Mouse (Mus musculus) heart, postnatal 14 days (tissue): ENCODE measurements around the gene C1qtnf9. TPM values are rescaled to one million over a fixed set of nuclear protein-coding genes. Genes with fewer than 3 reads are reported as not detected.

Source experiments
- DNase-seq, 2 experiments: peaks; one replicate each; pipeline ENCODE4 v3.0.0; 2021 to 2022
- intact Hi-C: fragments of 180-260 bp; cut with DNase I; formaldehyde crosslinking; loops from one replicate; pipeline ENCODE4 v1.15.1; 2025
- total RNA-seq, 2 experiments: library from RNA; stranded (reverse); gene quantifications; 2 replicates each; pipeline ENCODE4 v1.2.3; 2021

Gene C1qtnf9
- total RNA-seq, 2 experiments from 2014 or later: 42.8 to 43.8 TPM

DNA sequence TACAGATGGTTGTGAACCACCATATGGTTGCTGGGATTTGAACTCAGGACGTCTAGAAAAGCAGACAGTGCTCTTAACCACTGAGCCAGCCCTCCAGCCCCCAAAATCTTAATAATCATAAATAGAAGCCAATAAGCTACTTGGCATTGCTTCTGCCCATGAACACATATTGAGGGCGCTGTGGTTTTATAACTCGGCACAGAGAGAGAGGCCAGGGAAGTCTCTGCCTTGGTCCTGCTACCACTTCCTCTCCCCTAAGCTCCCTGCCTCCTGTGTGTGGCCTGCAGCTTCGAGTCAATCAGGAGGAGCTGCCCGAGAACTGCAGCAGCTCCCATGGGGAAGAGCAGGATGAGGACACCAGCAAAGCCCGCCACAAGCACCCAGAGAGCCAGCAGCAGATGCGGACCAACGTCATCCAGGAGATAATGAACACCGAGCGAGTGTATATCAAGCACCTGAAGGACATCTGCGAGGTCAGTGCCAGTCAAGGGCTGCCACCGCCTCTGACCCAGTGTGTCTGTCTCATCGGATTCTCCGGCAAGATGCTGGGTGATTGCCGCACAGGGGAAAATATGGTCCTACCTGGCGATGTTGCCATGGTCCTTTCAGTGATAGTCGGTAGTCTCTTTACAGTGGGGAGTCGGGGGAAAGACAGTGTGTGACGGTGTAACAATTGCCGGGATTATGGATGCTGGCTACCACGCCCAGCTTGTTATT lies 20.6 kb upstream of the C1qtnf9 start:
- DNase-seq: no peak
- intact Hi-C loops: no loop called here

DNA sequence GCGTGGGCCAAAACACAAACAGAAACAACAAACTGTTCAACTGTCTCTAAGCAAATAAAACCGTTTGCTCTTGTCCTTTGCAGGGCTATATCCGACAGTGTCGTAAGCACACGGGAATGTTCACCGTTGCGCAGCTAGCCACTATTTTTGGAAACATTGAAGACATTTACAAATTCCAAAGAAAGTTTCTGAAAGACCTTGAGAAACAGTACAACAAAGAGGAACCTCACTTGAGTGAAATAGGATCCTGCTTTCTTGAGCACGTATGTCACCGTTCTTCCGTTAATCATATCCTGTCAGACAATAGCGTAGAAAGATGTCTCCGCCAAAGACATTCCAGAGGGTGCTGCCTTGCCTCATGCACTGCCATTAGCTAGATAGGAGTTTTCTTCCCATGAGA lies 18.1 kb upstream of the C1qtnf9 start:
- no peak for DNase-seq
- intact Hi-C loops: no loop called here

DNA sequence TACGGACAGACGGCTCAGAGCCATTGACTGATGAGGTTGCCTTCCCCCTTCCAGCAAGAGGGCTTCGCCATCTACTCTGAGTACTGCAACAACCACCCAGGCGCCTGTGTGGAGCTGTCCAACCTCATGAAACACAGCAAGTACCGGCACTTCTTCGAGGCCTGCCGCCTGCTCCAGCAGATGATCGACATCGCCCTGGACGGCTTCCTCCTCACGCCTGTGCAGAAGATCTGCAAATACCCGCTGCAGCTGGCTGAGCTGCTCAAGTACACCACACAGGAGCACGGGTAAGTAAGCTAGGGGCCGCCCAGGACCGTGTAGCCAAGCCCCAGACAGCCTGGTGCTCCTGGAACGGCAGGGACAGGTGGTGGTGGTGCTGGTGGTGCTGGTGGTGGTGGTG lies 16.4 kb upstream of the C1qtnf9 start:
- no peak for DNase-seq
- intact Hi-C loops: no loop called here

DNA sequence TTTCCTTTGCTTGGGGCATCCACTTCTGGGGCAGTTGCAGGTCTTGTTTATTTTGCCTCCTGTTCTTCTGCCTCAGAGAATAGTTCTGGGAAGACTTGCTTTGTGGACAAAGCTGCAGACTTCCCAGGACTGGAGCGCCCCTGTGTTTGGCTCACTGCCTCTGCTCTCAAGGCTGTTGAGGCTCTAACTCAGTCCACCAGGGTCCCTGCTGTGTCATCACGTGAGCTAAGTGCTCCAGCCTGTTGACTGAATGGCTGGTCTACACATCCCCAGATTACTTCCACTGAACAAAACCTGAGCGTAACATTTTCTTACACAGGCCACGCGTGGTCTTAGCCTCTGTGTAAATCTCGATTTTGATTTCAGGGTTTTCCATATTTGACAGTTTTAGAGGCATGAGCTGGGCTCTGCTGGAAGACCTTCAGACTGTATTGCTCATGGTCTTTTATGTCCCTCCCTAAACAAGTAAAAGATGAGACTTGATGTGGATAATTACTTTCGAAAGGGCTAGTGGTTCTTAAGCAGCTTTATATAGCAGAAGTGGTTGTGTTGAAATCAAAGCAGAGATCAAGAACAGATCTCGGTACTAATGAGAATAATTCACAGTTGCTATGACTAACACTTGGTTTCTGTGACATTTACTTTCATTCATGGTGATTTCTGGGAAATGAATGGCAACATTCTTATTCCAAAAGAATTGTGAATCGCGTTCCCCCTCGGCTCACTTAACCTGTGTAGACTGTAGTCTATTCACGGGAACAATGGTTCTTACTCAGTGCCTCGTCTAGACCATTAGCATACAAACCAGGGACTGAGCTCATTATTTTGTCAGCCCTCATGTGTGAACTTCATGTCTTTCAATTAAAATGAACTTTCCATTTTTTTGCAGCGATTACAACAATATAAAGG lies 14.8 kb upstream of the C1qtnf9 start:
- intact Hi-C loops: no loop called here
- no peak for DNase-seq

DNA sequence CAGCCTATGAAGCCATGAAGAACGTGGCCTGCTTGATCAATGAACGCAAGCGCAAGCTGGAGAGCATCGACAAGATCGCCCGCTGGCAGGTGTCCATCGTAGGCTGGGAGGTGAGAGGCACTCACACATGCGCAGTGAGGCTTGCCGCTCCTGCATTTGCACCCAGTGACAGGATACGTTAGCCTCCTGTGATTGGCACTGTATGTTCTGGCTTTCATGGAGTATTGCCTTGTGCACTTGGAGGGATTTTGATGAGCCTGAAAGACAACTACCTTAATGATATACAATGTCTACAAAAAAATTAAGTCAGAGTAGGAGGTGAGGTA lies 14.2 kb upstream of the C1qtnf9 start:
- intact Hi-C loops: no loop called here
- DNase-seq: no peak

DNA sequence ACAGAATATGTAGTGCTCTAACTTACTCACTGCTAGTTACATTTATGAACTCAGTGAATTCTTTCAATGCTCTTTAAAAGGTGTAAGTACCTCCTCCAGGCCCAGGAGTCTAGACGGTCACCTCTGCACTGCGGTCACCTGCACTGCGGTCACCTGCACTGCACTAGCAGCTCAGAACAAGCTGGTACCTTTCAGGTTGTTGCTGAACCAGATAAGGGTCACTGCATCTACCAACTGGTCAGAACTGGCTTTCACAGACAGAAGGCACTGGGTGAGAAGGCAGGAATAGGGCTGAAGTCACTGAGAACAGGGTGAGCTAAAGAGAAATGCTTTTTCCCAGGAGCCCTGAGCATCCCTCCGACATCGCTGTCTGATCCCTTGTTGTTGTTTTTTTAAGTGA lies 13.3 kb upstream of the C1qtnf9 start:
- intact Hi-C loops: no loop called here
- no peak for DNase-seq

DNA sequence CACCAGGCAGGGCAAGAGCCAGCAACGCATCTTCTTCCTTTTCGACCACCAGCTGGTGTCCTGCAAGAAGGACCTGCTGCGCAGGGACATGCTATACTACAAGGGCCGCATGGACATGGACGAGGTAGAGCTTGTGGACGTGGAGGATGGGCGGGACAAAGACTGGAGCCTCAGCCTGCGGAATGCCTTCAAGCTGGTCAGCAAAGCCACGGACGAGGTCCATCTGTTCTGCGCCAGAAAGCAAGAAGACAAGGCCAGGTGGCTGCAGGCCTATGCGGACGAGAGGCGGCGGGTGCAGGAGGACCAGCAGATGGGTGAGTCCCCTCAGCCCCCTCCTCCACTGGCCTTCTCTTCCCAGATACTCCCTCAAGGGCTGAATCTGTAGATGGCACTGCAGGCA lies 11.7 kb upstream of the C1qtnf9 start:
- intact Hi-C loops: no loop called here
- no peak for DNase-seq

DNA sequence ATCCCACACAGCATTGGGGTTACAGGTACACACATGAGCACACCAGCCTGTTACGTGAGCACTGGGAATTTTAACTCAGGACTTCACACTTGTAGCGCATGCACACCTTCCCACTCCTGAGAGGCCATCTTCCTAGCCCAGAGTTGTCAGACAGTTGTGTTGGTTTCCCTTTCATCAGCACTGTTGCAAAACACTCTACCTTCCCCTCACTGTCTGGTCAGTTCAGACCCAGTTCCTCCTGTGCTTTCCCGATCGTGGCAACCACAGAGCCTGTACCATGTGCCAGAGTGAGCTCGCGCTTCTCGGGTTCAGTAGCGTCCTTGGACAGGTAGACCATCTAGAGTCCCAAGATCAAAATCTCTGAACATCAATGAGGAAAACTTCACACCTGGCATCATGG lies 10.7 kb upstream of the C1qtnf9 start:
- intact Hi-C loops: no loop called here
- DNase-seq: no peak

DNA sequence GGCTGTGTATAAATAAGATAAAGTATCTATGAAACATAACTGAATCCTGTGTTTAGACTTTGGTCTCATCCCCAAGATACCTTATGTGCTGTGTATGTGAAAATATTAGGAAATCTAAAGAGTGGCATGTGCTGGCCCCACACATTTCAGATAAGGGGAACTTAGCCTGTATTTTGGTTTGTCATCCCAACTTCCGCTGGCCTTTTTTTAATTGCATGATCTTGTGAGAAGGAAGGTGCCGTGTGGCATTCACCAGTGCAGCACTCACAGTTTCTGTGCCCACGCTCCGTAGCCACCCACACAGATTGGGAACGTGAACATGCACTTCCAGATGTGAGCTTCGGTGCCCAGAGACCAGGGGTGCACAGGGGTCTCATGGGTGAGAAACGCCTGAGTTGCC lies 10.2 kb upstream of the C1qtnf9 start:
- intact Hi-C loops: no loop called here
- no peak for DNase-seq

DNA sequence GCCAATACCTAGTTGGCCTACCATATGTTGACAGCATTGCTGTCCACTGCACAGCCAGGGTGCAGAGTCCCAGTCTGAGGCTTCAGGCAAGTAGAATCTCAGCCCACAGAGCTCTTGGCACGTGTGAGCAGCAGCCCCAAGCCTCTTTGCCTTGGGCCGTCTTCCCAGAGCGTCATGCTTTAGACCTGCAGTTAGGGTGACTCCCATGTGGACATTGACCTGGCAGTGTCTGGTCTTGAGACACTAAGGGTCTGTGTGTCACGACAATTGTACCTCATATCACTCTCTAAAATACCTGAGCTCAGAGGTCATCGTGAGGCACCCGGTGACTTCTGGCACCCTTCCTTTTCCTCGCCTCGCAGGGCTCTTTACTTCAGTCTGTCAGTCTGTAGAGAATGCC lies 8.8 kb upstream of the C1qtnf9 start:
- intact Hi-C loops: no loop called here
- DNase-seq: no peak

DNA sequence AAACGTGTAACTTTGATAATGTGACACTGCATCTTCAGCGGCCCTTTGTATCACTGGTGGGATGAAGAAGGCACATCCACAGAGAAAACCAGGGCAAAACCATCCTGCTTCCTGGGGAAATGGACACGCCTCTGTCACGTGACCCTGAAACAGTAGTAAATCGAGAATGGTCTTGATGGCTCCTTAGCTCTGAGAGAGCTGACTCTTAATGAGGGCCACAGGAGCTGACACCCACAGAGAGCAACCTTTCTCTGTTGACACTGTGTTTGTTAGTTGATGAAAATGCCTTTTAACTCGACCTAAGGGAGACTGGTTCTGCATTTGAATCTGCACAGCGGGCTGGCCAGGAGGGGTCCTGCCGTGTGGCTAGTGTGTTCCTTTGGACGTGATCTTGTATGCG lies 6.1 kb upstream of the C1qtnf9 start:
- intact Hi-C loops: no loop called here
- no peak for DNase-seq

DNA sequence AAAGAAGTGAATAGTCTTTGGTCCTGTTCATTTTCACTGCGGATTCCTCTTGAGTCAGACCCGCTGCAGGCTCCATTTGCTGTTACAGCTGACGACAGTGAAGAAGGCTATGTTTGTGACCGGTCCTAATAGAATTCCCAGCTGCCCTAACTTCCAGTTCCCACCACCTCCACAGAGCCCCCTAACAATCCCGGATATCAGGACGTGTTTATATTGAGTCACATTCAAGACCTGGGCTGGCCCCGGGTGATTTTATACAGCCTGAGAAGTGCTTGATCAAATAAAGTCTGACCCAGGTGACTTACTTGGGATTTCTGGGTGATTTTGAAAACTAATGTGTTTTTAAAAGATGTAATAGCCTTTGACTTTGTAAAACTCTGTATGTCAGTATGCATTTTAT lies 5.2 kb upstream of the C1qtnf9 start:
- DNase-seq: no peak
- intact Hi-C loops: no loop called here

DNA sequence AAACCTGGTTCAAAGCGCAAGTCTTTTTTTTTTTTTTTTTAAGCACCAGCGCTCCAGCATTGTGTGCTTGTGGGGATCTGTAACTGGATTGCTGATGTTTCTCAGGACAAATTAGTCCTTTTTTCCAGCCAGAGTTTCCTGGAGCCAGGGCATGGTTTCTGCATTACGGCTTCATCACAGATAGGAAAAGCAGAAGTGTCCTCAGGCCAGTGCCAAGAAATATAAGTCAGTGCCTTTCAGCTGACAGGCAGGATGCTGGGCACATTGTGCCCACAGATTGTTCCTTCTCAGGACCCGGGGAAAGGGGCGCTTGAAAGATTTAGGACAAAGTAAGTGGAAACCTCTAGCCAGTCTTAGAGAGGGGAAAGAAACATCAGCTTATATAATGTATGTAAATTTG lies 4.2 kb upstream of the C1qtnf9 start:
- intact Hi-C loops: no loop called here
- DNase-seq: no peak

DNA sequence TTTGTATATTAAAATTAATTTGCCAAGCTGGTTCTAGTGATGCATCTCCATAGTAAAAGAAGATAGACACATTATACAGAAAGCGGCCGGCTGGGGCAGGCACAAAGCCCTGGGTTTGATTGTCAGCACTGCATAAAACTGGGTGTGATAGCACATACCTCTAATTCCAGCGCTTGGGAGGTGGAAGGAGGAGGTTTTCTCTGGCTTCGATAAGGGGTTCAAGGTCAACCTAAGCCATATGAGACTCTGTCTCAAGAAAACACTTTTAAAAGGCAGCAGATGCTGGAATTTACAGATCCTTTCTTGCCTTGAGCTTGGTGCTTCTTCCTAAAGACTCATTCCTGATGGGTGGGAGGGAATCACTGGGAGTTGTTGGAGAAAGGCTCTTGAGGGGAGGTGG lies 3.4 kb upstream of the C1qtnf9 start:
- DNase-seq: no peak
- intact Hi-C loops: no loop called here

DNA sequence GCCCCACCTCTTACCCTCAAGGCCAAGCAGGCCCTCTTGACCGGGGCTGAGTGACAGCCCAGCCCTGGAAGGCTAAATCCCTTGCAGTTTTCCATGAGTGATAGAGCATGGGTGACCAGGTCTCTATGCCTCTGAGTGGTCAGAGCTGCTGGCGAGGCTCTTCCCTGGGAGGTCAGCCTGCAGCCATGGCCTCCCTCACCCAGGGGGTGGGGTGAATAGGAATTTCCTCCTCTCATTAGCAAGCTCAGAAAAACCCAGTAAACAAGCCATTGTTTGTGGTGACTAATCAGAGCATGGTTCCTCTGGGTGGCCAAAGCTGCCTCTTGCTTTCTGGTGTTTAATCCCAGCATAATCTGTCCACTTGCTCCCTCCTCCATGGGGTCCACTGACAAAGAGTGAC lies 2.9 kb upstream of the C1qtnf9 start:
- intact Hi-C loops: no loop called here

DNA sequence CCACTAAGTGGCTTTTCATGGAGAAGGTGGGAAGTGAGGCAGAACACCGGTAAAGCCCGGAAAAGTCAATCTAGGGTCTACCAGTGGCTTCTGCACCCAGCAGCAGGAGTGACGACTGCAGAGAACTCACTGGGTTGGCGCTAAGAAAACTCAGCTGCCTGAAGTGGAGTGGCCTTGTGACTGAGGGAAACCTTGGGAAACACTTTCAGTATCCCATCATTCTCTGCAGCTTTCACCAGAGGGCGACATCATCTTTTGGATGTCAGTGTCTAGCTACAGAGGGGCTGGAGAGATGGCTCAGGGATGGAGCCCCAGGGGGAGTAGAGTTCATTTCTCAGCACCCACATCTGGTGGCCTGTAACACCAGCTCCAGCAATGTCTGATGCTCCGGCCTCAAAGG lies 1.4 kb downstream of the C1qtnf9 start:
- intact Hi-C loops: no loop called here
- peak in 1 of 2 experiments; percentile 23 for DNase-seq

More for the DNA sequence above, 2.9 kb upstream of the C1qtnf9 start:
- DNase-seq: peak in 1 of 2 experiments; percentile 42

DNA sequence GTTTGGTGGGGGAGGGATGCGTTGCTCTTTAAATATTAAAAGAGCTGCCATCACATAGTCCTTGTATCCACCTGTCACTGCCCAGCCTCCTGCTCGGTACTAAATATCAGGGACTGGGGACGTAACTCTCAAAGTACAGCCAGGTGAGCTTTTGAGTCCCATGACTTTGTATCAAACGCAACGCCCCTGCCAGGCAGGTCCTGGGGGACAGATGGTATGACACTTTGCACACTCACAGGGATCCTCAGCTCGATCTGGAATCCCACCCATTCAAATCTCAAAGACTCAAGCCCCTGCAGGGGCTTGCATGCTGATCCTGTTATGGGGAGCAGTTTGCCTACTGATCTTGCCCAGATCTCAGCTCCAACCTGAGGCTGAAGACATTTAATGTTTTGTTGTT lies 2.7 kb downstream of the C1qtnf9 start:
- no peak for DNase-seq
- intact Hi-C loops: loop anchor here (5.0 kb wide), 2 partner anchors 38 to 248 kb away; no protein-coding TSS in a partner anchor

DNA sequence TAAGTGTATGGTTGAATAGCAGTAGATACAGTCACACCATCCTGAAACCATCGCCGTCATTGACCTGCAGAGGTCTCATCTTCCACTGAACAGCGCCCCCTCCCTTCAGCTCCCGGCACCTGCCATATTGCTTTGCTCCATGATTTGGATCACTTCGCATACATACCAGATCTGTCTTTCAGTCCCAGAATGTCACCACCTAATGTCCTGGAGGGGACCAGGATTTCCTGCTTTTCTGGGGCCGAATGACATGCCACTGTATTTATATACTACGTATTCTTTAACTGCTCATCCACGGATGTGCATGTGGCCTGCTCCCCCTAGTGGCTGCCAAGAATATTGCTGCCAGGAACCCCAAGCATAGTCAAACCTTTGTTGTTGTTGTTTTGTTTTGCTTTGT lies 3.1 kb downstream of the C1qtnf9 start:
- DNase-seq: peak; percentile 74 to 81
- intact Hi-C loops: loop anchor here (1.0 to 5.0 kb wide), 3 partner anchors 39 to 249 kb away; no protein-coding TSS in a partner anchor

DNA sequence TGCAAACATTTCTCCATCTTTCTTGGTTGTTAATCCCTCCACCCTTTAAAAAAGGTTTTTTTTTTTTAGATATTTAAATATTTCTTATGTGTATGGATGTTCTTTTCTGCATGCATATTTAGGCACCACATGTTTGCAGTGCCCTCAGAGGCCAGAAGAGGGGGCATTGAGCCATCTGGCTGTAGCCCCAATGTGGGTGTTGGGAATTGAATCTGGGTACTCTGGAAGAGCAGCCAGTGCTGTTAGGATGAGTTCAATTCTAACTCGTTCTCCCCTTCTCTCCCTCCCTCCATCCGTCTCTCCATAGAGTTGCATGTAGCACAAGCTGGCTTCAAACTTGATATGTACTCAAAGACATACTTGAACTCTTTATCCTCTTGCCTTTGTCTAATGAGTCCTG lies 5.5 kb downstream of the C1qtnf9 start:
- intact Hi-C loops: loop anchor here (5.0 kb wide), 2 partner anchors 41 to 251 kb away; no protein-coding TSS in a partner anchor

DNA sequence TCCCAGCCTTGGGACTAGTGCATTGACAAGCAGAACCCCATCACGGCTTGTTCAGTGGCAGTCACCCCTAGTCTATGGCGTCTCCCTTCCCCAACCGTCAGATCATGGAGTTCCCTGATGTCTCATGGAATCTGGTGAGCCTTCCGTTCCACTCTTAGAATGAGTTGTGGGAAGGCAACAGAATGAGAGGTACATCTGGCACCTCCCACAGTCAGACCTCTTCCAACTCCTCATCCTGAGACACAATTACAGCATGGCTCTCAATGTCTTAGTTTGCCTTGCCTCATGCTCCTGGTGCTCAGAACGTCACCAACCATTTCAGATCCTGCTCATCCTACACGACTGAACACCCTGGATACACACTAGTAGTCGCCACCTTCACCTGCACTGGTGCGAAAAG lies 8.6 kb downstream of the C1qtnf9 start:
- intact Hi-C loops: no loop called here
- DNase-seq: no peak

More for the DNA sequence above, 5.5 kb downstream of the C1qtnf9 start:
- no peak for DNase-seq

DNA sequence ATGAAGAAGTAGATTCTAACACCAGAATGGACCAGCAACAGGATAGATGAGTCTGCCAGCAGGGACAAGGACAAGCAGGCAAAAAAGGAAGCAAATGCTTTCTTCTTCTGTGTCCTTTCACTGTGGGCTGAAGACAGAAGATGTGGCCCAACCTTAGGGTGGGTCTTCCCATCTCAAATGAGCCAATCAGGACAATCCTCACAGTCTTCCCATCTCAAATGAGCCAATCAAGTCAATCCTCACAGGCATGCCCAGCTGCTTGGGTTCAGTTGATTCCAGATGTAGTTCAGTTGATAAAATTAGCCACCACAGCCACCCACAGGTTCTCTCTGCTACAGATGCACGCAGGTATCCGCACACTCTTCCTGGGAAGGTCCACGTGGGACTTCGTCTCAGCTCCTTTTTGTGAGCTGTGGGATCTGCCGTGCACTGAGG lies 9.6 kb downstream of the C1qtnf9 start:
- DNase-seq: no peak
- intact Hi-C loops: no loop called here

DNA sequence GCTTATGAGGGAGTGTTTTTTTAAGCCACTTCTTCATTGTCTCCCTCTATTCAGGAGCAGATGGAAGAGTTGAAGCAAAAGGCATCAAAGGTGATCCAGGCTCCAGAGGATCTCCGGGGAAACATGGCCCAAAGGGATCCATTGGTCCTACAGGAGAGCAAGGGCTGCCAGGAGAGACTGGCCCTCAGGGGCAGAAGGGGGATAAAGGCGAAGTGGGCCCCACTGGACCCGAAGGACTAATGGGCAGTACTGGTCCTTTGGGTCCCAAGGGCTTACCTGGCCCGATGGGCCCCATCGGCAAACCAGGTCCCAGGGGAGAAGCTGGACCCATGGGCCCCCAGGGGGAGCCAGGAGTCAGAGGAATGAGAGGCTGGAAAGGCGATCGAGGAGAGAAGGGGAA lies 11.3 kb downstream of the C1qtnf9 start:
- DNase-seq: no peak
- intact Hi-C loops: no loop called here
